Mouse (Mus musculus) forebrain, postnatal 0 days (tissue): Measurements from ENCODE around the gene Btrc. TPM values are rescaled to one million over a fixed set of nuclear protein-coding genes. Genes with fewer than 3 reads are reported as not detected.

Experiments
- ATAC-seq: fragments of 200-750 bp; cut with Nextera tagmentation; 2 replicates; pipeline ENCODE4 v1.8.0; 2017; ENCODE audit warnings: mild to moderate bottlenecking, moderate library complexity
- DNase-seq: peaks from one replicate; pipeline ENCODE4 v3.0.0-alpha.2; 2015
- H3K27ac ChIP-seq: fragments of 300-500 bp; sonication (generic); 2 replicates; pipeline ENCODE4 v1.5.1; 2014; ENCODE audit warnings: low read depth, mild to moderate bottlenecking, antibody characterized with exemption, low read length, moderate library complexity, mixed read lengths
- H3K27me3 ChIP-seq: fragments of 300-500 bp; sonication (generic); 2 replicates; pipeline ENCODE4 v1.6.1; 2014; ENCODE audit warnings: mild to moderate bottlenecking, low read length, mixed read lengths; ENCODE audit not compliant: insufficient read depth
- H3K36me3 ChIP-seq: fragments of 300-500 bp; sonication (generic); 2 replicates; pipeline ENCODE4 v1.6.1; 2014; ENCODE audit warnings: mild to moderate bottlenecking, moderate library complexity; ENCODE audit not compliant: insufficient read depth
- H3K4me1 ChIP-seq: fragments of 300-500 bp; sonication (generic); 2 replicates; pipeline ENCODE4 v1.6.1; 2014; ENCODE audit warnings: antibody characterized with exemption; ENCODE audit not compliant: insufficient read depth
- H3K4me2 ChIP-seq: fragments of 300-500 bp; sonication (generic); 2 replicates; pipeline ENCODE4 v1.6.1; 2014; ENCODE audit warnings: low read depth, mild to moderate bottlenecking, moderate library complexity
- H3K4me3 ChIP-seq: fragments of 300-500 bp; sonication (generic); 2 replicates; pipeline ENCODE4 v1.5.1; 2014; ENCODE audit warnings: low read depth, low read length, mixed read lengths
- H3K9ac ChIP-seq: fragments of 300-500 bp; sonication (generic); 2 replicates; pipeline ENCODE4 v1.6.1; 2014; ENCODE audit warnings: mild to moderate bottlenecking
- H3K9me3 ChIP-seq: fragments of 300-500 bp; sonication (generic); 2 replicates; pipeline ENCODE4 v1.6.1; 2016; ENCODE audit warnings: low read length
- CTCF ChIP-seq: sonication (generic); IDR thresholded peaks from 2 replicates; pipeline ENCODE4 v1.5.1; 2016; ENCODE audit warnings: antibody characterized with exemption, control low read depth, low read depth
- WGBS: fragments of 180-500 bp; shearing (Covaris S2); extraction: QIAGEN DNeasy Blood & Tissue Kit; methylation state at CpG from one replicate; pipeline ENCODE4 v1.1.7; 2014; 5-methylcytosine and 5-hydroxymethylcytosine counted together
- polyA plus RNA-seq: library from polyadenylated mRNA; unstranded; fragments of >200 nt; fragmentation: Nextera tagmentation; extraction: Ambion mirVana; gene quantifications from 2 replicates; pipeline ENCODE4 v1.2.1, GENCODE M21; 2015
- total RNA-seq: library from RNA; depleted of rRNA; stranded (reverse); fragments of >200 nt; gene quantifications from 2 replicates; pipeline ENCODE4 v1.2.3, GENCODE M21; 2014; rRNA removed

Btrc gene
- 57.2 and 64.7 TPM in 2 replicates for total RNA-seq
- polyA plus RNA-seq = 35.6 and 46.9 TPM in 2 replicates

GRCm38 (mm10) chr19:45363384-45363926, at the start of gene Btrc:
Gene Btrc, plus strand, starts transcription at chr19:45363734.
- TF ChIP-seq CTCF = no peak
- ATAC-seq = peak; percentile 99
- H3K36me3 ChIP-seq = peaks cover 4% of the 10 kb centered on the region; the same call in 1 of the 2 replicates
- H3K4me2 ChIP-seq = peak within 1 kb of the TSS; percentile 78
- peak within 1 kb of the TSS; percentile 81 for H3K9ac ChIP-seq
- no peaks in the 10 kb centered on the region for H3K27me3 ChIP-seq
- H3K9me3 ChIP-seq = no peaks in the 10 kb centered on the region
- peaks cover 8% of the 10 kb centered on the region; the same call in 1 of the 2 replicates for H3K4me1 ChIP-seq
- WGBS = 3% methylated on average over 41 of the region's 42 CpGs
- H3K4me3 ChIP-seq = peak within 1 kb of the TSS; percentile 94
- DNase-seq = peak; percentile 100
- peak within 1 kb of the TSS; percentile 95 for H3K27ac ChIP-seq

GRCm38 (mm10) chr19:45317473-45317882, 46.1 kb upstream of the Btrc start:
- 0 out of 2 replicates have a peak, but pooled peaks cover 3% of the 10 kb centered on the region for H3K4me1 ChIP-seq
- H3K4me2 ChIP-seq = no peak overlapping the region
- no peak overlapping the region for H3K4me3 ChIP-seq
- peak overlapping the region; percentile 71 for H3K27ac ChIP-seq
- DNase-seq (no peak), ATAC-seq (peak; percentile 74)
- H3K9me3 ChIP-seq = no peaks in the 10 kb centered on the region
- WGBS = 35% methylated on average over 13 of the region's 13 CpGs
- H3K27me3 ChIP-seq = no peaks in the 10 kb centered on the region
- no peaks in the 10 kb centered on the region for H3K36me3 ChIP-seq
- no peak for TF ChIP-seq CTCF
- H3K9ac ChIP-seq = no peak overlapping the region

GRCm38 (mm10) chr19:45321062-45321461, 42.5 kb upstream of the Btrc start:
- no peak overlapping the region for H3K9ac ChIP-seq
- H3K36me3 ChIP-seq = no peaks in the 10 kb centered on the region
- no peak overlapping the region for H3K4me2 ChIP-seq
- ATAC-seq (no peak), DNase-seq (no peak)
- H3K27me3 ChIP-seq = no peaks in the 10 kb centered on the region
- TF ChIP-seq CTCF = no peak
- no peaks in the 10 kb centered on the region for H3K9me3 ChIP-seq
- 0 out of 2 replicates have a peak, but pooled peaks cover 1% of the 10 kb centered on the region for H3K4me1 ChIP-seq
- H3K4me3 ChIP-seq = no peak overlapping the region
- 68% methylated on average over 5 of the region's 5 CpGs for WGBS
- H3K27ac ChIP-seq = no peak overlapping the region

GRCm38 (mm10) chr19:45329039-45329438, 34.5 kb upstream of the Btrc start:
- TF ChIP-seq CTCF = no peak
- Histone ChIP-seq H3K27me3 (no peaks in the 10 kb centered on the region), H3K9me3 (no peaks in the 10 kb centered on the region), H3K9ac (no peak overlapping the region), H3K27ac (no peak overlapping the region), H3K4me2 (no peak overlapping the region), H3K4me3 (no peak overlapping the region), H3K4me1 (0 out of 2 replicates have a peak, but pooled peaks cover 7% of the 10 kb centered on the region), H3K36me3 (no peaks in the 10 kb centered on the region)
- no peak for DNase-seq
- WGBS = 71% methylated on average over 3 of the region's 3 CpGs
- ATAC-seq = no peak

- no peaks in the 10 kb centered on the region for H3K27me3 ChIP-seq
- no peak overlapping the region for H3K27ac ChIP-seq
- 10% methylated on average over 24 of the region's 24 CpGs for WGBS
- peak overlapping the region; percentile 25; the same call in 1 of the 2 replicates for H3K4me2 ChIP-seq
- no peak overlapping the region for H3K4me3 ChIP-seq
- peak; percentile 24 for ATAC-seq
- DNase-seq = peak; percentile 13
- 0 out of 2 replicates have a peak, but pooled peaks cover 7% of the 10 kb centered on the region for H3K4me1 ChIP-seq
- H3K9ac ChIP-seq = no peak overlapping the region
- H3K36me3 ChIP-seq = no peaks in the 10 kb centered on the region
- H3K9me3 ChIP-seq = no peaks in the 10 kb centered on the region
- no peak for TF ChIP-seq CTCF
Observed at GRCm38 (mm10) chr19:45329748-45330298, 33.7 kb upstream of the Btrc start.

GRCm38 (mm10) chr19:45336718-45337117, 26.8 kb upstream of the Btrc start:
- Histone ChIP-seq H3K9ac (no peak overlapping the region), H3K4me3 (no peak overlapping the region), H3K27me3 (no peaks in the 10 kb centered on the region), H3K36me3 (no peaks in the 10 kb centered on the region), H3K4me2 (no peak overlapping the region), H3K27ac (no peak overlapping the region), H3K4me1 (peaks cover 7% of the 10 kb centered on the region; the same call in 1 of the 2 replicates), H3K9me3 (no peaks in the 10 kb centered on the region)
- ATAC-seq (no peak), DNase-seq (no peak)
- no peak for TF ChIP-seq CTCF
- WGBS = 80% methylated on average over 6 of the region's 6 CpGs

- Histone ChIP-seq H3K4me3 (no peak overlapping the region), H3K27ac (peak overlapping the region; percentile 54), H3K9ac (peak overlapping the region; percentile 15; the same call in 1 of the 2 replicates), H3K27me3 (no peaks in the 10 kb centered on the region), H3K9me3 (no peaks in the 10 kb centered on the region), H3K4me1 (peaks cover 7% of the 10 kb centered on the region; the same call in 1 of the 2 replicates), H3K36me3 (no peaks in the 10 kb centered on the region), H3K4me2 (peak overlapping the region; percentile 5; the same call in 1 of the 2 replicates)
- ATAC-seq (peak; percentile 82), DNase-seq (peak; percentile 55)
- no peak for TF ChIP-seq CTCF
- WGBS = 31% methylated on average over 10 of the region's 10 CpGs
Observed at GRCm38 (mm10) chr19:45338182-45338581, 25.4 kb upstream of the Btrc start.
